Mouse (Mus musculus) heart, adult 2 months (tissue): ENCODE measurements around the gene Hspa12a.

Experiments used
- CTCF ChIP-seq: fragments of 200-600 bp; IDR thresholded peaks from 2 replicates; pipeline ENCODE4 v1.8.1; 2022; ENCODE audit warnings: antibody characterized with exemption, mild to moderate bottlenecking, moderate library complexity
- POLR2A ChIP-seq: fragments of 200-500 bp; IDR thresholded peaks from 2 replicates; pipeline ENCODE4 v1.6.1; 2011; ENCODE audit warnings: mild to moderate bottlenecking, low read depth, low read length, control low read depth; ENCODE audit not compliant: insufficient read depth

DNA sequence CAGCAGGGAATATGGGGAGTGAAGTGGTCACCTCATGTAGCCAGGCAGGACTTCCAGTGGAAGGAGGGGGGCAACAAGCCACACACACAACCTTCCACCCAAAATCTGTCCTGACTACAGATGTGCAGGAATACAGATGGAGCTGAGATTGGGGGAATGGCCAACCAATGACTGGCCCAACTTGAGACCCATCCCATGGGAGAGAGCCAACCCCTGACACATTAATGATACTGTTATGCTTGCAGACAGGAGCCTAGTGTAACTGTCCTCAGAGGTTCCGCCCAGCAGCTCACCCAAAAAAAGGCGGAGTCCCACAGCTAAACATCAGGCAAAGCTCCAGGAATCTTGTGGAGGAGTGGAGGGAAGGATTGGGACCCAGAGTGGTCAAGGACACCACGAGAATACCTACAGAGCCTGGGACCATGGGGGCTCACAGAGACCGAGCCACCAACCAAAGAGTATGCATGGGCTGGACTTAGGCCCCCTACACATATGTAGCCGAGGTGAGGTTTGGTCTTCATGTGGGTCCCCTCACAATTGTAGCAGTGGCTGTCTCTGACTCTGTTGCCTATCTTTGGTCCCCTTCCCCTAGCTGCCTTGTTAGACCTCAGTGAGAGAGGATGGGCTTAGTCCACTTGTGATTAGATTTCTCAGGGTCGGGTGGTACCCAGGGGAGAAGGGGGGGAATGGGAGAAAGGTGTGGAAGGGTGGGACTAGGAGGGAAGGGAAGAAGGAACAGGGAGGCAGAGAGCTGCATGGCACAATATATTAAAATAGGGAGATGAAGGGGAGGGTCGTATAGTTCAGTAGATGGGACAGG lies 40.2 kb downstream of the Hspa12a start:
- TF ChIP-seq CTCF: no peak
- no peak for TF ChIP-seq POLR2A
